Mouse (Mus musculus) kidney, embryonic 15.5 days (tissue): ENCODE measurements around the gene Ramp1. TPM values are rescaled to one million over a fixed set of nuclear protein-coding genes. Genes with fewer than 3 reads are reported as not detected.

Experiments
- ATAC-seq: fragments of 200-750 bp; cut with Nextera tagmentation; replicated peaks from 2 replicates; pipeline ENCODE4 v1.8.0; 2017; ENCODE audit warnings: moderate TSS enrichment; ENCODE audit not compliant: low FRiP score
- H3K27ac ChIP-seq: fragments of 300-500 bp; sonication (generic); 2 replicates; pipeline ENCODE4 v1.5.1; 2015; ENCODE audit warnings: mild to moderate bottlenecking, inconsistent platforms
- H3K27me3 ChIP-seq: fragments of 300-500 bp; sonication (generic); 2 replicates; pipeline ENCODE4 v1.6.1; 2015; ENCODE audit warnings: inconsistent platforms
- H3K36me3 ChIP-seq: fragments of 300-500 bp; sonication (generic); 2 replicates; pipeline ENCODE4 v1.6.1; 2015; ENCODE audit warnings: inconsistent platforms
- H3K4me1 ChIP-seq: fragments of 300-500 bp; sonication (generic); 2 replicates; pipeline ENCODE4 v1.6.1; 2015; ENCODE audit warnings: inconsistent platforms
- H3K4me2 ChIP-seq: fragments of 300-500 bp; sonication (generic); 2 replicates; pipeline ENCODE4 v1.6.1; 2015; ENCODE audit warnings: moderate library complexity, mild to moderate bottlenecking, inconsistent platforms
- H3K4me3 ChIP-seq: fragments of 300-500 bp; sonication (generic); replicated peaks from 2 replicates; pipeline ENCODE4 v1.5.1; 2015; ENCODE audit warnings: mild to moderate bottlenecking, inconsistent platforms
- H3K9ac ChIP-seq: fragments of 300-500 bp; sonication (generic); 2 replicates; pipeline ENCODE4 v1.6.1; 2015; ENCODE audit warnings: mild to moderate bottlenecking, inconsistent platforms
- H3K9me3 ChIP-seq: fragments of 300-500 bp; sonication (generic); replicated peaks from 2 replicates; pipeline ENCODE4 v1.6.1; 2016; ENCODE audit warnings: inconsistent platforms
- WGBS: fragments of 180-500 bp; shearing (Covaris S2); methylation state at CpG from one replicate; pipeline ENCODE4 v1.1.7; 2015; ENCODE audit warnings: mixed read lengths; 5-methylcytosine and 5-hydroxymethylcytosine counted together
- polyA plus RNA-seq: library from polyadenylated mRNA; unstranded; fragments of >200 nt; fragmentation: Nextera tagmentation; extraction: Ambion mirVana; gene quantifications from 2 replicates; pipeline ENCODE4 v1.2.1, GENCODE M21; 2015

The Ramp1 gene
- polyA plus RNA-seq, 1 experiment from 2014 or later, result 2.4 TPM

GRCm38 (mm10) chr1:91219641-91220321, 40.2 kb downstream of the Ramp1 start:
- Histone ChIP-seq H3K9me3 (no peaks in the 10 kb centered on the region), H3K27me3 (no peaks in the 10 kb centered on the region), H3K4me3 (no peak overlapping the region), H3K27ac (no peak overlapping the region), H3K9ac (no peak overlapping the region), H3K4me1 (0 out of 2 replicates have a peak, but pooled peaks cover 5% of the 10 kb centered on the region), H3K36me3 (no peaks in the 10 kb centered on the region), H3K4me2 (no peak overlapping the region)
- ATAC-seq, result no peak
- 85% methylated on average over 7 of the region's 7 CpGs for WGBS

DNA sequence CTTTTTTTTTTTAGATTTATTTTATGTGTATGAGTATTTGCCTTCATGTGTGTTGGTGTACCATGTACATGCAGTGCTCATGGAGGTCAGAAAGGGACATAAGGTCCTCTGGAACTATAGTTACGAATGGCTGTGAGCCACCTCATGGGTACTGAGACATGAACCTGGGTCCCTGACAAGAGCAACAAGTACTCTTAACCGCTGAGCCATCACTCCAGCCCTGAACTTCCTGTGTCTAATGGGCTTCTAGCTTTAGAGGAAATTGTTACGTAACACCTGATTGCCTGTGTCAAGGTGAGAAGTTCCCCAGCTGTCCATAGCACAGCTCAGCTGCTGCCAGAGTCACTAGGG, 40.7 kb downstream of the Ramp1 start:
- no peaks in the 10 kb centered on the region for H3K9me3 ChIP-seq
- H3K4me1 ChIP-seq, result 0 out of 2 replicates have a peak, but pooled peaks cover 5% of the 10 kb centered on the region
- no peak overlapping the region for H3K27ac ChIP-seq
- WGBS, result 65% methylated on average over 3 of the region's 3 CpGs
- no peak for ATAC-seq
- no peak overlapping the region for H3K4me2 ChIP-seq
- no peak overlapping the region for H3K4me3 ChIP-seq
- no peaks in the 10 kb centered on the region for H3K27me3 ChIP-seq
- H3K9ac ChIP-seq, result no peak overlapping the region
- no peaks in the 10 kb centered on the region for H3K36me3 ChIP-seq

- no peaks in the 10 kb centered on the region for H3K9me3 ChIP-seq
- H3K9ac ChIP-seq, result no peak overlapping the region
- no peak overlapping the region for H3K4me3 ChIP-seq
- H3K4me1 ChIP-seq, result no peaks in the 10 kb centered on the region
- H3K27ac ChIP-seq, result no peak overlapping the region
- 82% methylated on average over 4 of the region's 4 CpGs for WGBS
- H3K36me3 ChIP-seq, result no peaks in the 10 kb centered on the region
- no peak for ATAC-seq
- no peak overlapping the region for H3K4me2 ChIP-seq
- no peaks in the 10 kb centered on the region for H3K27me3 ChIP-seq
Measured at GRCm38 (mm10) chr1:91226562-91226961, 46.9 kb downstream of the Ramp1 start.

- Histone ChIP-seq H3K4me3 (no peak overlapping the region), H3K4me1 (no peaks in the 10 kb centered on the region), H3K9me3 (no peaks in the 10 kb centered on the region), H3K9ac (no peak overlapping the region), H3K36me3 (no peaks in the 10 kb centered on the region), H3K27ac (no peak overlapping the region), H3K4me2 (no peak overlapping the region), H3K27me3 (no peaks in the 10 kb centered on the region)
- WGBS, result 62% methylated on average over 15 of the region's 15 CpGs
- ATAC-seq, result no peak
Measured at GRCm38 (mm10) chr1:91227381-91228054, 47.9 kb downstream of the Ramp1 start.

- H3K9ac ChIP-seq, result no peak overlapping the region
- ATAC-seq, result no peak
- H3K27me3 ChIP-seq, result 0 out of 2 replicates have a peak, but pooled peaks cover 2% of the 10 kb centered on the region
- 71% methylated on average over 6 of the region's 6 CpGs for WGBS
- H3K4me1 ChIP-seq, result no peaks in the 10 kb centered on the region
- H3K9me3 ChIP-seq, result no peaks in the 10 kb centered on the region
- H3K4me2 ChIP-seq, result no peak overlapping the region
- no peak overlapping the region for H3K4me3 ChIP-seq
- no peak overlapping the region for H3K27ac ChIP-seq
- no peaks in the 10 kb centered on the region for H3K36me3 ChIP-seq
Measured at GRCm38 (mm10) chr1:91231142-91231541, 51.5 kb downstream of the Ramp1 start.

DNA sequence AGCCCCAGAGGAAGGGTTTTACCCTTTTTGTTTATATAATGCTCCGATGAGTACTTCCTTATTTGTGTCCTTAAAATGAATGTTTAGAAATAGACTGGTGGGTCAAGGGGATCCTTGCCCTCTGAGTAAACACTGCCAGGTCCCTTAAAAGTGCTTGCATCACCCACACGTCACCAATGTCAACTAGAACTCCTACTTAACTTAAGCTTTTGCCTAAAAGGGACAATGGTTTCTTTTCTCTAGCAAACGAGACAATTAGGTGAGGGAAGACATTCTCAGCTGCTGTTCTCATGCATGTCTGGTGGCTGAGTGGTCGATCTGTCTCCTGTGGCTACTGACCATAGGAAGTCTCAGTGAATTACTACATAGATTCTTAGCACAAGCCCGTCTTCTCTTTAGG, 52.3 kb downstream of the Ramp1 start:
- no peak overlapping the region for H3K4me3 ChIP-seq
- 70% methylated on average over 5 of the region's 5 CpGs for WGBS
- H3K27ac ChIP-seq, result no peak overlapping the region
- no peaks in the 10 kb centered on the region for H3K4me1 ChIP-seq
- no peak for ATAC-seq
- H3K9ac ChIP-seq, result no peak overlapping the region
- H3K4me2 ChIP-seq, result no peak overlapping the region
- H3K27me3 ChIP-seq, result 0 out of 2 replicates have a peak, but pooled peaks cover 3% of the 10 kb centered on the region
- no peaks in the 10 kb centered on the region for H3K9me3 ChIP-seq
- no peaks in the 10 kb centered on the region for H3K36me3 ChIP-seq

GRCm38 (mm10) chr1:91235395-91235794, 55.8 kb downstream of the Ramp1 start:
- Histone ChIP-seq H3K9me3 (no peaks in the 10 kb centered on the region), H3K4me3 (no peak overlapping the region), H3K9ac (no peak overlapping the region), H3K36me3 (no peaks in the 10 kb centered on the region), H3K4me2 (no peak overlapping the region), H3K27ac (no peak overlapping the region), H3K27me3 (0 out of 2 replicates have a peak, but pooled peaks cover 3% of the 10 kb centered on the region), H3K4me1 (no peaks in the 10 kb centered on the region)
- ATAC-seq, result no peak
- WGBS, result 56% methylated on average over 5 of the region's 5 CpGs

- Histone ChIP-seq H3K9me3 (no peaks in the 10 kb centered on the region), H3K4me2 (no peak overlapping the region), H3K27me3 (0 out of 2 replicates have a peak, but pooled peaks cover 3% of the 10 kb centered on the region), H3K4me3 (no peak overlapping the region), H3K36me3 (no peaks in the 10 kb centered on the region), H3K27ac (no peak overlapping the region), H3K4me1 (no peaks in the 10 kb centered on the region), H3K9ac (no peak overlapping the region)
- 78% methylated on average over 6 of the region's 6 CpGs for WGBS
- ATAC-seq, result no peak
Measured at GRCm38 (mm10) chr1:91237676-91238075, 58.1 kb downstream of the Ramp1 start.

GRCm38 (mm10) chr1:91239112-91239511, 59.5 kb downstream of the Ramp1 start:
- WGBS, result 24% methylated on average over 5 of the region's 5 CpGs

GRCm38 (mm10) chr1:91239800-91240199, 60.2 kb downstream of the Ramp1 start:
- no peak overlapping the region for H3K27ac ChIP-seq
- no peaks in the 10 kb centered on the region for H3K4me1 ChIP-seq
- H3K9me3 ChIP-seq, result no peaks in the 10 kb centered on the region
- 77% methylated on average over 1 of the region's 1 CpGs for WGBS
- H3K4me2 ChIP-seq, result no peak overlapping the region
- 0 out of 2 replicates have a peak, but pooled peaks cover 3% of the 10 kb centered on the region for H3K27me3 ChIP-seq
- no peak overlapping the region for H3K9ac ChIP-seq
- no peak for ATAC-seq
- no peak overlapping the region for H3K4me3 ChIP-seq
- H3K36me3 ChIP-seq, result no peaks in the 10 kb centered on the region

More at GRCm38 (mm10) chr1:91239112-91239511, 59.5 kb downstream of the Ramp1 start:
- ATAC-seq, result no peak
- H3K9me3 ChIP-seq, result no peaks in the 10 kb centered on the region
- H3K4me3 ChIP-seq, result no peak overlapping the region
- H3K4me1 ChIP-seq, result no peaks in the 10 kb centered on the region
- H3K4me2 ChIP-seq, result no peak overlapping the region
- no peak overlapping the region for H3K27ac ChIP-seq
- no peaks in the 10 kb centered on the region for H3K36me3 ChIP-seq
- H3K27me3 ChIP-seq, result 0 out of 2 replicates have a peak, but pooled peaks cover 3% of the 10 kb centered on the region
- H3K9ac ChIP-seq, result no peak overlapping the region

- Histone ChIP-seq H3K27me3 (0 out of 2 replicates have a peak, but pooled peaks cover 3% of the 10 kb centered on the region), H3K4me3 (no peak overlapping the region), H3K9ac (no peak overlapping the region), H3K4me1 (no peaks in the 10 kb centered on the region), H3K4me2 (no peak overlapping the region), H3K27ac (no peak overlapping the region), H3K9me3 (no peaks in the 10 kb centered on the region), H3K36me3 (no peaks in the 10 kb centered on the region)
- 71% methylated on average over 1 of the region's 1 CpGs for WGBS
- ATAC-seq, result no peak
Measured at GRCm38 (mm10) chr1:91240685-91241084, 61.1 kb downstream of the Ramp1 start.

DNA sequence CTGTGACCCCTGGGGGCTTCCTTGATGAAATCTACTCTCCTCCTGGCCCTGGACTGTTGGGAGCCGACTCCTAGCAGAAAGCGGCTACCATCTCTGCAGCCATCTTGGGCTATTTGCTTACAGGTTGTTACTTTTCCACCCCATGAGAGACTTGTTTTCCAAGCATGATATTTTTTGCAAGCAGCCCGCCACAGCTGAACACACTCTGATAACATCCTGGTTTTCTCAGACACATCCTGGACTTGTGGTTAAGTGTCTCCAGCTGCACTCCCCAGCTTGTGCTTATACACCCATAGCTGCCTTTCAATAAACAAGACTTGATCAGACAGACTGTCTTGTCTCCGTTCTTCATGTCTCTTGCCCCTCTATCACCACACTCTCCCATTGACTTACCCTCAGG, 61.6 kb downstream of the Ramp1 start:
- 75% methylated on average over 4 of the region's 4 CpGs for WGBS
- no peaks in the 10 kb centered on the region for H3K9me3 ChIP-seq
- H3K4me1 ChIP-seq, result no peaks in the 10 kb centered on the region
- no peak overlapping the region for H3K27ac ChIP-seq
- H3K36me3 ChIP-seq, result no peaks in the 10 kb centered on the region
- H3K27me3 ChIP-seq, result no peaks in the 10 kb centered on the region
- H3K4me2 ChIP-seq, result no peak overlapping the region
- H3K4me3 ChIP-seq, result no peak overlapping the region
- no peak for ATAC-seq
- H3K9ac ChIP-seq, result no peak overlapping the region
